Mouse (Mus musculus): Measurements from ENCODE around the gene Pars2.

- TF ChIP-seq FLI1 (IDR thresholded peaks at IDR 0.05; ENCODE audit: low read length) (no peak), GATA1 (IDR thresholded peaks at IDR 0.05; ENCODE audit: borderline replicate concordance, low read length) (no peak)
Observed at GRCm38 (mm10) chr4:106693841-106694430, 43.1 kb downstream of the Pars2 start.
